Mouse (Mus musculus): ENCODE measurements around the gene Gm47959.

GRCm38 (mm10) chr1:82975750-82976149 is 24.6 kb upstream of the Gm47959 start:
- TF ChIP-seq NELFE (IDR thresholded peaks at IDR 0.05; ENCODE audit: low read depth, low read length): no peak
- TF ChIP-seq CTCF (IDR thresholded peaks at IDR 0.05 in 2 of 3, conservative IDR thresholded peaks at IDR 0.05 in 1 of 3; ENCODE audit: control insufficient read depth in 1 of 3, insufficient read depth in 1 of 3, low read depth in 2 of 3, low read length in 3 of 3, poor library complexity in 1 of 3, severe bottlenecking in 1 of 3): no peak
- TF ChIP-seq USF1 (IDR thresholded peaks at IDR 0.05; ENCODE audit: low read depth, low read length): no peak
- no peak for TF ChIP-seq MEF2A (IDR thresholded peaks at IDR 0.05; ENCODE audit: extremely low read depth, insufficient replicate concordance, low read depth, low read length, poor library complexity, severe bottlenecking)
- no peak for TF ChIP-seq RAD21 (IDR thresholded peaks at IDR 0.05; ENCODE audit: low read depth, low read length)
- no peak for TF ChIP-seq POLR2A (IDR thresholded peaks at IDR 0.05; ENCODE audit: control insufficient read depth in 1 of 2, insufficient read depth in 1 of 2, low read depth in 1 of 2, low read length in 2 of 2, poor library complexity in 1 of 2)
- TF ChIP-seq MYB (IDR thresholded peaks at IDR 0.05; ENCODE audit: low read depth, low read length): no peak
- TF ChIP-seq GATA1 (IDR thresholded peaks at IDR 0.05; ENCODE audit: low read depth, low read length): no peak
- TF ChIP-seq EP300 (IDR thresholded peaks at IDR 0.05; ENCODE audit: low read depth in 1 of 2, low read length in 2 of 2): no peak

Data from MEL (cell line).